Comparison of ENCODE assay signal across 8 mouse cellular contexts in genomic region chr5:105415198-105415791, GRCm38 (mm10). TPM values are rescaled to one million over a fixed set of nuclear protein-coding genes. Genes with fewer than 3 reads are reported as not detected.
A peak's percentile ranks its signal among the peaks of the same experiment; 100 is the strongest.
DNase-seq lines count a peak whose midpoint lies in the region; ATAC-seq lines count a peak whose summit lies in the region.

Gene Lrrc8b (plus strand): TSS chr5:105415775.

- H3K27ac ChIP-seq in hindbrain, embryonic 14.5 days = peak within 1 kb of the TSS; percentile 86

- DNase-seq in T-cell, adult 2 months (ENCODE audit: low spot score) = peak; percentile 79
- peak; percentile 79 to 83 for DNase-seq in cerebellum, postnatal 36 days
- peak; percentile 84 for DNase-seq in frontal cortex, postnatal 36 days (ENCODE audit: low spot score in 2 of 2)
- DNase-seq in hindbrain, embryonic 14.5 days (ENCODE audit: low spot score) = peak; percentile 91
- DNase-seq in layer of hippocampus, postnatal 36 days = peak; percentile 85
- DNase-seq in lung, postnatal 25 days (ENCODE audit: low spot score) = peak; percentile 87
- DNase-seq in retina, adult 2 months (ENCODE audit: low read depth, low spot score) = peak; percentile 73
- peak; percentile 77 to 82 for DNase-seq in thymus, postnatal 36 days

- H3K36me3 ChIP-seq in hindbrain, embryonic 14.5 days (replicated peaks; ENCODE audit: control insufficient read depth, insufficient read depth) = no peaks in the 10 kb centered on the region

- peaks cover 13% of the 10 kb centered on the region for H3K4me1 ChIP-seq in hindbrain, embryonic 14.5 days (replicated peaks; ENCODE audit: control insufficient read depth, insufficient read depth, low read length)

- H3K9me3 ChIP-seq in hindbrain, embryonic 14.5 days (ENCODE audit: control insufficient read depth, low read length) = 0 out of 2 replicates have a peak, but pooled peaks cover 4% of the 10 kb centered on the region

- WGBS in hindbrain, embryonic 14.5 days = under 1% methylated on average over 55 of the region's 63 CpGs

- H3K27me3 ChIP-seq in hindbrain, embryonic 14.5 days (ENCODE audit: control insufficient read depth, insufficient read depth, low read length) = no peaks in the 10 kb centered on the region

- peak within 1 kb of the TSS; percentile 85 for H3K9ac ChIP-seq in hindbrain, embryonic 14.5 days

- H3K4me2 ChIP-seq in hindbrain, embryonic 14.5 days (replicated peaks) = peak within 1 kb of the TSS; percentile 91

- peak; percentile 95 for ATAC-seq in hindbrain, embryonic 14.5 days (ENCODE audit: low FRiP score)

- peak within 1 kb of the TSS; percentile 72 for H3K4me3 ChIP-seq in hindbrain, embryonic 14.5 days (replicated peaks; ENCODE audit: low read length)

RNA-seq across cellular contexts. Expression of gene Lrrc8b, which starts in this region (rescaled TPM):
- polyA plus RNA-seq in hindbrain, embryonic 14.5 days (2014; fragmentation: Nextera tagmentation; extraction: Ambion mirVana) = 23.0 and 26.1 TPM in 2 replicates
- 10 to 100 TPM; 60.6 to 64.4 TPM for total RNA-seq in layer of hippocampus, postnatal 36 days (2021)

Comparison
In these comparisons a context has a peak if more than half of its experiments do, and no peak if none do; other contexts are left out.
1. Peak in every context shown above with its lines: DNase-seq, ATAC-seq, H3K4me3 ChIP-seq and H3K27ac ChIP-seq.